Mouse (Mus musculus) E14TG2a.4 (cell line): ENCODE measurements around the gene Gm35549.

Experiments
- H3K27me3 ChIP-seq: 2 replicates; pipeline ENCODE4 v1.6.1; 2014; ENCODE audit warnings: low read length, control low read depth; ENCODE audit not compliant: insufficient read depth
- H3K36me3 ChIP-seq: 2 replicates; pipeline ENCODE4 v1.6.1; 2014; ENCODE audit warnings: low read length, control low read depth; ENCODE audit not compliant: insufficient read depth
- H3K4me1 ChIP-seq: replicated peaks from 2 replicates; pipeline ENCODE4 v1.6.1; 2014; ENCODE audit warnings: low read depth, low read length, control low read depth
- H3K4me3 ChIP-seq: replicated peaks from 2 replicates; pipeline ENCODE4 v1.5.1; 2014; ENCODE audit warnings: mild to moderate bottlenecking, low read length
- H3K9me3 ChIP-seq: 2 replicates; pipeline ENCODE4 v1.6.1; 2014; ENCODE audit warnings: low read length, control low read depth
- CTCF ChIP-seq: conservative IDR thresholded peaks from 2 replicates; pipeline ENCODE4 v1.5.1; 2014; ENCODE audit warnings: low read length
- NANOG ChIP-seq: IDR thresholded peaks from 2 replicates; pipeline ENCODE4 v1.6.1; 2014; ENCODE audit warnings: borderline replicate concordance, low read length, mixed read lengths
- POU5F1 ChIP-seq: IDR thresholded peaks from 2 replicates; pipeline ENCODE4 v1.6.1; 2014; ENCODE audit warnings: low read length, borderline replicate concordance

Gm35549 gene

DNA sequence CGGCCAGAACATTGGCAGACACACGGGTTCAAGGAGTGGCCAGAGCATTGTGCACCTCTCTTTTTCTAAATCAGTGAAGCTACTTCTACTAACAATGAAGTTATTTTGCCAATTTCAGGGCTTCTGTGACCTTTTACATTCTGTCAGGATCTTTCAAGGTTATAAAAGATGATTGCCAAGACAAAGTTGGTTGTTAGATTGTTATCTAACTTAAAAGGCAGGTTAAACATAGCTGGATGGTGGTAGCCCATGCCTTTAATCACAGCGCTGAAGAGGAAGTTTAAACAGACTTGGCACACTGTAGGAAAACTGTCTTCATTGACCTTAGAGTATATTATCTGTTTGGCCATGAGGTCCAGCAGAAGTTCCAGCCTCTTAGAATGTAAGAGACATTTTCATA is 1.8 kb upstream of the Gm35549 start:
- Histone ChIP-seq H3K4me3 (no peak overlapping the region), H3K4me1 (no peaks in the 10 kb centered on the region), H3K36me3 (peaks cover 15% of the 10 kb centered on the region; the same call in 1 of the 2 replicates), H3K27me3 (no peaks in the 10 kb centered on the region), H3K9me3 (peaks cover 11% of the 10 kb centered on the region; the same call in 1 of the 2 replicates)
- TF ChIP-seq NANOG: no peak
- TF ChIP-seq CTCF: no peak
- no peak for TF ChIP-seq POU5F1

DNA sequence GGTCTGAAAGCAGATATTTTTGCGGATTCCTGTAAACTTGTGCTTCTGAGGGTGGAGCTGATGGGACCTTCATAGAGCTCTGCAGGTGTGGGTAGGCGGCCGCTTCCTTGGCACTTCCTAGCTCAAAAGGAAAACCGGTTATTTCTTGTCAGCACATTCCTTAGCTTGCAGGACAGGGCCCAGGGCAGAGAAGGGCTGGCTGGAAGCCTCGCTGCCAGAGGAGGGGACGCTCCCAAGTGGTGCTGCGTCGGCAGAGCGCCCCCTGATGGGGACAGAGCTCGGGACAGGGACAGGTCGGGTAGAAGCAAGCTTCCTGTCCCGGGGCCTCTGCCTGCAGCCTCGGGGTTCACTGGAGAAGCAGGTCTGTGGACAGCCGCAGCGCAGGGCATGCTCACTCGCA is 6.2 kb downstream of the Gm35549 start:
- Histone ChIP-seq H3K36me3 (0 out of 2 replicates have a peak, but pooled peaks cover 3% of the 10 kb centered on the region), H3K27me3 (no peaks in the 10 kb centered on the region), H3K9me3 (peaks cover 3% of the 10 kb centered on the region; the same call in 1 of the 2 replicates), H3K4me1 (peaks cover 24% of the 10 kb centered on the region), H3K4me3 (peak overlapping the region; percentile 43; the same call in 1 of the 2 replicates)
- TF ChIP-seq NANOG: no peak
- TF ChIP-seq POU5F1: no peak
- peak; percentile 60 for TF ChIP-seq CTCF

DNA sequence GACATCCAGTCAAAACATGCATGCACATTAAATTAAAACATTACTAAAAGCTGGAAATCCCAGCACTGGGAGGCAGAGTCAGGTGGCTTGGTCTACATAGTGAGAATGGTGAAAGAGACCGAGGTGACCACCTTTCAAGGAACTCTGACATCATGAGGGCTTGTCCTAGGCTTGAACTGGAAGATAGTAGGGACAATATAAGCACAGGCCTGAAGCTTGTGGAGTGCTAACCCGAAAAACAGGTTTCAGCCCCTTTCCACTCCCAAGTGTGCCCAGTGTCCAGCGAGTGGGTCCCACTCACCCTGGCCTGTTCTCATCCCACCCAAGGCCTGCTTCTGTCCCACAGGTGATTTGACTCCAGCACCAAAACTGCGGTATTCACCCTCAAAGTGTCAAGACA is 6.6 kb downstream of the Gm35549 start:
- H3K4me3 ChIP-seq: peak overlapping the region; percentile 43; the same call in 1 of the 2 replicates
- TF ChIP-seq POU5F1 (no peak), CTCF (no peak), NANOG (no peak)
- peaks cover 24% of the 10 kb centered on the region for H3K4me1 ChIP-seq
- no peaks in the 10 kb centered on the region for H3K27me3 ChIP-seq
- H3K9me3 ChIP-seq: peaks cover 3% of the 10 kb centered on the region; the same call in 1 of the 2 replicates
- H3K36me3 ChIP-seq: 0 out of 2 replicates have a peak, but pooled peaks cover 3% of the 10 kb centered on the region

DNA sequence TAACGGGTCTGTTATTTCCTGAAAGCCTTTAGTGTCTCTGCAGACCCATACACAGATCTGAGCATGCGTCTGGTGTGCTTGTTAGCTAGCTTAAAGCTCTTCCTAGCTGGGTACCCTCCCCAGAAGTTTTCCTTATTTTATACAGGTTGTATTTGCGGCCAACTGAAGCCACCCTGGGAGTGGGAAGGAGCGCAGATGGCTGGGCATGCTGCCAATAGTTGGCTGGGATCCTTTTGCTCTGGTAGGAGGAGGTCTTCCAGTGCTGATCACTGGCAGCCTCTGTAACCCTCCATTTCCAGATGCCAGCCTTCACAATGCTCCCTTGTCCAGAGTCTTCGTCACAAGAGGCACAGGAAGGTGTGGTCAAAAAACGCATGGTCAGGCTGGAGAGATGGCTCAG is 7.0 kb downstream of the Gm35549 start:
- no peak overlapping the region for H3K4me3 ChIP-seq
- H3K9me3 ChIP-seq: peaks cover 3% of the 10 kb centered on the region; the same call in 1 of the 2 replicates
- H3K27me3 ChIP-seq: no peaks in the 10 kb centered on the region
- TF ChIP-seq POU5F1 (no peak), NANOG (no peak), CTCF (no peak)
- peaks cover 25% of the 10 kb centered on the region for H3K4me1 ChIP-seq
- 0 out of 2 replicates have a peak, but pooled peaks cover 3% of the 10 kb centered on the region for H3K36me3 ChIP-seq

DNA sequence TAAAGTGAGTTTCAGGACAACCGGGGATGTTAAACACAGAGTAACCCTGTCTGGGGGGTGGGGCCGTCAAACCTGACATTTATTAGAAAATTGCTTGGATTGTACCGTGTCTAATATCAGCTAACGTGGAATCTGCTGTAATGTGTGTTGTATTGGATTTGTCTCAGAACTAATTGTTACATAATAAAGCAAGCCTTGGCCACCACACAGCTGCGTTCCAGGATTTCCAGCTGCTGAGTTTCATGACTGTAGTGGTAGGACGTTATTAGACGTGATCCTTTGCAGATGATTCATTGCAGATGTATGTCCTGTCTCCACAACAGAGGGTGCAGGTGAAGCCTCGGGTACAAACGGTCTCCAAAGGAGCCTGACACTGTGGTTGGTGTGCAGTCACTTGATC is 7.7 kb downstream of the Gm35549 start:
- Histone ChIP-seq H3K9me3 (peaks cover 3% of the 10 kb centered on the region; the same call in 1 of the 2 replicates), H3K27me3 (no peaks in the 10 kb centered on the region), H3K36me3 (0 out of 2 replicates have a peak, but pooled peaks cover 3% of the 10 kb centered on the region), H3K4me1 (peaks cover 29% of the 10 kb centered on the region), H3K4me3 (no peak overlapping the region)
- TF ChIP-seq CTCF (no peak), NANOG (no peak), POU5F1 (no peak)

DNA sequence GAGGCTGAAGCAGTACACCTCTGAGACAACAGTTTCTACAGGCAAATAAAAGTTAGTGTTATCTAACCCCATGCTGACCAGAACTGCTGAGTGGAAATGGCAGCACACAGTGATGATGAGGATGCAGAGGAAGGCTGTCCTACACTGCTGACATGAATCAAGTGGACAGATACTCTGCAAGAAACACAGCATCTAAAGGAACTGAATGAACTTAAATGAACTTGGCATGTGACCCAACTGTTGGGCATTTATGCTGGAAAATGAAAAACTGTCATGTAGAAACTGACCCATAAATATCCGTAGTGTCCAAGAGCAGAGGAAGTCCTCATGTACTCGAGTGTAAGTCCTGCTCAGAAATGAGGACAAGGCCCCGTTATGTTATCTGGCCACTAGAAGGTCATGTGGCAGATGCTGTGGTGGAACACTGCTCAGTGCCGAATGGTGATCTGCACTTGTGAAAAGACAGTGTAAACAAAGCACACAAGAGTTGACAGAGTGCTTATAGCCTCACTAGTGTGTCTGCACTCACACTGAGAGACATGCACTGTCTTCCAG is 13.9 kb downstream of the Gm35549 start:
- TF ChIP-seq POU5F1 (no peak), NANOG (no peak), CTCF (no peak)
- Histone ChIP-seq H3K9me3 (no peaks in the 10 kb centered on the region), H3K36me3 (peaks cover 23% of the 10 kb centered on the region)

DNA sequence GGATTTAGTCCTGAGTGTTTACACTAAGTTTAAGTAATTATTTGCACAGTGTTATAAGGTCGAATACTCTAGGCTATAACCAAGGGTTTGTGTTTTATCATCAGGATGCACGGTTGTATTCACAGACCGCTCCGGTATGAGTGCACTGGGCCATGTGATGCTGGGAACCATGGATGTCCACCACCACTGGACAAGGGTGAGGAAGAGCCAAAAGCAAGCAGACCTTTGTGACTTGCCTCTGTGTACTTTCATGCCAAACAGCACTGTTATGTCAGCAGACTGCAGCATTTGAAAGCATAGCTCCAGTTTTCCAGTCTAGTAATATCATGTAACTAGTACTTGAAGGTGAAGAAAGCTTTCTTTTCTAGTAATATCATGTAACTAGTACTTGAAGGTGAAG is 17.1 kb downstream of the Gm35549 start:
- Histone ChIP-seq H3K4me3 (no peak overlapping the region), H3K27me3 (no peaks in the 10 kb centered on the region)
- TF ChIP-seq POU5F1 (no peak), NANOG (no peak), CTCF (no peak)

More for the DNA sequence above, 13.9 kb downstream of the Gm35549 start:
- Histone ChIP-seq H3K27me3 (no peaks in the 10 kb centered on the region), H3K4me1 (peaks cover 5% of the 10 kb centered on the region), H3K4me3 (no peak overlapping the region)

DNA sequence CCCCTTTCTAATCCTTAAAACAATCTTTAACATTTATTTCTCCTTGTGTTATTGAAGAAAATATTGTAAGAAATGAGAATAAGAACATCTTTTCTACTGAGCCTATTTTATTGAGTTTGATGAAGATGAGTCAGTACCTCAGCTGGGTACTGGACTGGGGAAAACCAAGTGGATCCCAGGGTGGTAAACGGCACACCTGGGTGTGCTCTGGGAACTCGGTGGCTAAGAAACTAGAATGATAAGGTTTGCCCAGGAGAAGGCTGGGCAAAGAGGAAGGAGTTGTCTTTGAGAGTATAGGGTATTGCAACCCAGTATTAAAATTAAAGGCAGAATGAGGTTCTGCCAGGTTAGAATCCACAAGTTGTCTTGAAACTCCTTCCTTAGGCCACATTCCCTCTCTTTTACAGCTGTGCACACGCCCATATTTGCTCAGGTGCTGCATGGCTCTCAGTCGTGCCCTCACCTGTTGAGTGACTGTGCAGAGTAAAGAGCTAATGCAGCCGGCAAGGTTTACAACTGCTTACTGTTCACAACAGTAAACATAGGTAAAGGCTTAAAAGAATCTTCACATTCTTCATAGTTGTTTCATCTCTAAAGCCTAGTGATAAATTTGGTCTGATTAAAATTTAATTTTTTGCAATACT is 20.3 kb downstream of the Gm35549 start:
- TF ChIP-seq CTCF: no peak
- no peaks in the 10 kb centered on the region for H3K27me3 ChIP-seq
- peaks cover 33% of the 10 kb centered on the region for H3K36me3 ChIP-seq
- H3K4me1 ChIP-seq: peaks cover 21% of the 10 kb centered on the region
- no peak overlapping the region for H3K4me3 ChIP-seq
- H3K9me3 ChIP-seq: no peaks in the 10 kb centered on the region

More for the DNA sequence above, 17.1 kb downstream of the Gm35549 start:
- Histone ChIP-seq H3K9me3 (no peaks in the 10 kb centered on the region), H3K36me3 (peaks cover 29% of the 10 kb centered on the region), H3K4me1 (peaks cover 9% of the 10 kb centered on the region)
